In the genomic region with DNA sequence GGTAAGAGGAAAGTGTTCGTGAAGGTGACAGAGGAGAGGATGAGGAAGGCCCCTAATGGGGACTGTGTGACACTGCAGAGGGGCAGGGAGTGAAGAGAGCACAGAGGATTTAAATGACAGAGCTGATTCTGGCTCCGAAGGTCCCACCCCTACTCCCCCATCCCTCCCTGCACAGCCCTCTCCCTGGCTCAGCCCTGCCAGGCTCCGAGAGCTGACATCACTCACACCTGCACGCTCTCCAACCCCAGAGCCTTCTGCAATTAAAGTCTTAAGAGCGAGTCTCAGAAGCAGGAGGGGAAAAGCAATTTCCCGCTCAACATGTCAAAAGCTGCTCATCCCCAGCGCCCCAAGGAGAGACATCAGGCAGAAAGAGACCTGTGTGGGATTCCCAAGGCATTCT, we compare ENCODE assay signal across 21 mouse cellular contexts. TPM values are rescaled to one million over a fixed set of nuclear protein-coding genes. Genes with fewer than 3 reads are reported as not detected.
DNase-seq lines count a peak whose midpoint lies in the region; ATAC-seq and TF ChIP-seq lines count a peak whose summit lies in the region.
"Had no signal": no experiment of that assay in that cellular context is flagged by ENCODE, and none has a peak within 500 bp of the region (broad histone marks: within the 10 kb centered on the region; RNA-seq: fewer than 3 reads in every experiment).

No protein-coding gene starts in this region.

- no peaks in the 10 kb centered on the region for H3K79me2 ChIP-seq in heart, adult 2 months (replicated peaks; ENCODE audit: control insufficient read depth, insufficient read depth, low read length)

- no peak for TF ChIP-seq POLR2A in heart, adult 2 months (IDR thresholded peaks at IDR 0.05; ENCODE audit: insufficient read depth, low read depth, low read length)
- TF ChIP-seq POLR2A in brain, embryonic 14.5 days (IDR thresholded peaks at IDR 0.05; ENCODE audit: borderline replicate concordance, extremely low read depth, insufficient read depth, insufficient read length, poor library complexity, severe bottlenecking) = no peak

- peak; percentile 20; the same call in 1 of the 2 replicates for ATAC-seq in heart, embryonic 16.5 days (replicated peaks; ENCODE audit: extremely low read depth, insufficient read depth, low FRiP score)
- no peak for ATAC-seq in midbrain, embryonic 15.5 days (replicated peaks)
- no peak for ATAC-seq in midbrain, embryonic 13.5 days
- peak; percentile 70 for ATAC-seq in forebrain, embryonic 16.5 days
- ATAC-seq: activated CD4-positive, CD25-positive, alpha-beta regulatory T cell, adult 4 months had no signal

- no peak overlapping the region for H3K9ac ChIP-seq in heart, embryonic 16.5 days (ENCODE audit: low read length)
- H3K9ac ChIP-seq in heart, adult 2 months (ENCODE audit: low read depth, low read length) = no peak overlapping the region
- H3K9ac ChIP-seq in midbrain, embryonic 15.5 days = no peak overlapping the region
- no peak overlapping the region for H3K9ac ChIP-seq in midbrain, embryonic 13.5 days (replicated peaks)
- no peak overlapping the region for H3K9ac ChIP-seq in forebrain, embryonic 16.5 days (replicated peaks; ENCODE audit: low read depth, low read length)
- H3K9ac ChIP-seq: heart, embryonic 15.5 days; liver, embryonic 15.5 days; lung, embryonic 15.5 days had no signal

- H3K4me1 ChIP-seq in heart, embryonic 16.5 days (ENCODE audit: control insufficient read depth, insufficient read depth, low read length) = peaks cover 4% of the 10 kb centered on the region
- no peaks in the 10 kb centered on the region for H3K4me1 ChIP-seq in heart, adult 2 months (ENCODE audit: control insufficient read depth, insufficient read depth, low read length)
- peaks cover 11% of the 10 kb centered on the region for H3K4me1 ChIP-seq in midbrain, embryonic 15.5 days
- H3K4me1 ChIP-seq in midbrain, embryonic 13.5 days (replicated peaks) = peaks cover 20% of the 10 kb centered on the region
- H3K4me1 ChIP-seq in forebrain, embryonic 16.5 days (replicated peaks; ENCODE audit: control insufficient read depth, insufficient read depth, low read length) = peaks cover 8% of the 10 kb centered on the region
- H3K4me1 ChIP-seq: lung, embryonic 15.5 days had no signal

- no peak overlapping the region for H3K27ac ChIP-seq in heart, embryonic 16.5 days (ENCODE audit: low read length)
- no peak overlapping the region for H3K27ac ChIP-seq in heart, adult 2 months
- H3K27ac ChIP-seq in midbrain, embryonic 15.5 days = 0 out of 2 replicates have a peak overlapping the region, but pooled peaks have one; percentile 34
- no peak overlapping the region for H3K27ac ChIP-seq in midbrain, embryonic 13.5 days
- H3K27ac ChIP-seq in forebrain, embryonic 16.5 days (ENCODE audit: low read length) = no peak overlapping the region
- H3K27ac ChIP-seq: heart, embryonic 15.5 days; kidney, postnatal 0 days; liver, embryonic 15.5 days; lung, embryonic 15.5 days had no signal

- no peak for TF ChIP-seq CTCF in heart, adult 2 months (IDR thresholded peaks at IDR 0.05)
- TF ChIP-seq CTCF in brain, embryonic 14.5 days (IDR thresholded peaks at IDR 0.05; ENCODE audit: borderline replicate concordance, extremely low read depth, insufficient read depth, insufficient read length) = no peak

- intact Hi-C loops in heart, adult 2 months (cut with DNase I) = no loop called here

- no peaks in the 10 kb centered on the region for H3K36me3 ChIP-seq in heart, embryonic 16.5 days (ENCODE audit: control insufficient read depth, insufficient read depth)
- no peaks in the 10 kb centered on the region for H3K36me3 ChIP-seq in heart, adult 2 months (ENCODE audit: control insufficient read depth, insufficient read depth, low read length)
- H3K36me3 ChIP-seq in midbrain, embryonic 15.5 days (replicated peaks) = no peaks in the 10 kb centered on the region
- H3K36me3 ChIP-seq in midbrain, embryonic 13.5 days = no peaks in the 10 kb centered on the region
- H3K36me3 ChIP-seq in forebrain, embryonic 16.5 days (ENCODE audit: control insufficient read depth, insufficient read depth) = no peaks in the 10 kb centered on the region
- H3K36me3 ChIP-seq: heart, embryonic 15.5 days; liver, embryonic 15.5 days; lung, embryonic 15.5 days had no signal

- H3K27me3 ChIP-seq in heart, embryonic 16.5 days (ENCODE audit: control insufficient read depth, insufficient read depth, low read length) = no peaks in the 10 kb centered on the region
- no peaks in the 10 kb centered on the region for H3K27me3 ChIP-seq in heart, adult 2 months (ENCODE audit: control insufficient read depth, insufficient read depth, low read length)
- H3K27me3 ChIP-seq in midbrain, embryonic 15.5 days (replicated peaks) = no peaks in the 10 kb centered on the region
- peaks cover 9% of the 10 kb centered on the region; the same call in 1 of the 2 replicates for H3K27me3 ChIP-seq in midbrain, embryonic 13.5 days
- no peaks in the 10 kb centered on the region for H3K27me3 ChIP-seq in forebrain, embryonic 16.5 days (replicated peaks; ENCODE audit: control insufficient read depth, insufficient read depth, low read length)
- H3K27me3 ChIP-seq: liver, embryonic 15.5 days; lung, embryonic 15.5 days had no signal

- H3K4me2 ChIP-seq in heart, embryonic 16.5 days (ENCODE audit: low read depth, low read length) = no peak overlapping the region
- H3K4me2 ChIP-seq in midbrain, embryonic 15.5 days = no peak overlapping the region
- H3K4me2 ChIP-seq in midbrain, embryonic 13.5 days (replicated peaks) = no peak overlapping the region
- no peak overlapping the region for H3K4me2 ChIP-seq in forebrain, embryonic 16.5 days (ENCODE audit: low read length)
- H3K4me2 ChIP-seq: heart, embryonic 15.5 days; liver, embryonic 15.5 days; lung, embryonic 15.5 days had no signal

- H3K9me3 ChIP-seq in heart, embryonic 16.5 days (replicated peaks; ENCODE audit: control insufficient read depth, low read length) = no peaks in the 10 kb centered on the region
- no peaks in the 10 kb centered on the region for H3K9me3 ChIP-seq in midbrain, embryonic 15.5 days
- no peaks in the 10 kb centered on the region for H3K9me3 ChIP-seq in midbrain, embryonic 13.5 days
- no peaks in the 10 kb centered on the region for H3K9me3 ChIP-seq in forebrain, embryonic 16.5 days (ENCODE audit: control insufficient read depth, low read length)
- H3K9me3 ChIP-seq: heart, embryonic 15.5 days; liver, embryonic 15.5 days; lung, embryonic 15.5 days had no signal

- no peak for TF ChIP-seq EP300 in heart, adult 2 months (IDR thresholded peaks at IDR 0.05; ENCODE audit: insufficient read depth, low read depth, low read length)

- WGBS in heart, embryonic 16.5 days = 33% methylated on average over 7 of the region's 7 CpGs
- WGBS in heart, adult 2 months = 72% methylated on average over 7 of the region's 7 CpGs
- 19% methylated on average over 7 of the region's 7 CpGs for WGBS in midbrain, embryonic 15.5 days
- WGBS in midbrain, embryonic 13.5 days = 9% methylated on average over 7 of the region's 7 CpGs
- WGBS in forebrain, embryonic 16.5 days = 15% methylated on average over 7 of the region's 7 CpGs

- no peak overlapping the region for H3K4me3 ChIP-seq in heart, embryonic 16.5 days (ENCODE audit: low read length)
- no peak overlapping the region for H3K4me3 ChIP-seq in heart, adult 2 months
- no peak overlapping the region for H3K4me3 ChIP-seq in midbrain, embryonic 15.5 days
- H3K4me3 ChIP-seq in midbrain, embryonic 13.5 days (replicated peaks) = no peak overlapping the region
- H3K4me3 ChIP-seq in forebrain, embryonic 16.5 days (replicated peaks; ENCODE audit: low read length) = no peak overlapping the region
- H3K4me3 ChIP-seq: heart, embryonic 15.5 days; liver, embryonic 15.5 days; lung, embryonic 15.5 days; megakaryocyte, embryonic 14.5 days had no signal

- no peak for DNase-seq in heart, adult 2 months
- DNase-seq in brain, embryonic 14.5 days (ENCODE audit: low read depth) = peak; percentile 67
- DNase-seq in thymus, postnatal 0 days (ENCODE audit: low spot score) = no peak
- DNase-seq: adrenal gland, postnatal 10 days; cerebellum, adult 8-10 months; gastrocnemius, postnatal 25 days; kidney, adult 2 months; layer of hippocampus, adult 9-11 months; liver; lung, postnatal 36 days; thymus, postnatal 36 days had no signal

RNA-seq across cellular contexts. Expression of gene Cbx4, which starts 32.9 kb away (rescaled TPM):
- polyA plus RNA-seq in heart, embryonic 16.5 days (2015; fragmentation: Nextera tagmentation; extraction: Ambion mirVana) = 11.5 and 12.6 TPM in 2 replicates
- 10 to 100 TPM in 1 of 2 experiments, 1 to 10 TPM in 1; 8.1 to 12.3 TPM for total RNA-seq in heart, adult 2 months (2021)
- polyA plus RNA-seq in heart, adult 2 months (2012; rRNA removed) = 4.7 and 5.4 TPM in 2 replicates
- 23.7 and 24.7 TPM in 2 replicates for polyA plus RNA-seq in midbrain, embryonic 15.5 days (2015; fragmentation: Nextera tagmentation; extraction: Ambion mirVana)
- 14.1 and 16.3 TPM in 2 replicates for polyA plus RNA-seq in midbrain, embryonic 13.5 days (2015; fragmentation: Nextera tagmentation; extraction: Ambion mirVana)
- 30.0 and 34.7 TPM in 2 replicates for polyA plus RNA-seq in brain, embryonic 14.5 days (2012; rRNA removed)
- 18.1 and 18.5 TPM in 2 replicates for polyA plus RNA-seq in forebrain, embryonic 16.5 days (2015; fragmentation: Nextera tagmentation; extraction: Ambion mirVana)
- 25.1 and 26.8 TPM in 2 replicates for polyA plus RNA-seq in thymus, postnatal 0 days (2015; fragmentation: Nextera tagmentation; extraction: Ambion mirVana)

Comparison
In these comparisons a context has a peak if more than half of its experiments do, and no peak if none do; other contexts are left out.
1. ATAC-seq: peak in heart, embryonic 16.5 days (single experiment) and forebrain, embryonic 16.5 days (single experiment); none in midbrain, embryonic 15.5 days (single experiment) and midbrain, embryonic 13.5 days (single experiment).